Mouse (Mus musculus) testis, adult 2 months (tissue): ENCODE data around the gene Rpgrip1l. TPM values are rescaled to one million over a fixed set of nuclear protein-coding genes. Genes with fewer than 3 reads are reported as not detected.
A peak's percentile ranks its signal among the peaks of the same experiment; 100 is the strongest.

Experiments used
- H3K27ac ChIP-seq: fragments of 200-500 bp; 2 replicates; pipeline ENCODE4 v1.5.1; 2012; ENCODE audit warnings: low read depth, low read length; ENCODE audit not compliant: control insufficient read depth, insufficient read depth
- H3K27me3 ChIP-seq: fragments of 200-500 bp; 2 replicates; pipeline ENCODE4 v1.6.1; 2012; ENCODE audit warnings: mild to moderate bottlenecking, low read length, moderate library complexity; ENCODE audit not compliant: control insufficient read depth, insufficient read depth
- H3K36me3 ChIP-seq: fragments of 200-500 bp; 2 replicates; pipeline ENCODE4 v1.6.1; 2012; ENCODE audit warnings: mild to moderate bottlenecking, low read length; ENCODE audit not compliant: control insufficient read depth, insufficient read depth
- H3K4me1 ChIP-seq: fragments of 200-500 bp; 2 replicates; pipeline ENCODE4 v1.6.1; 2012; ENCODE audit warnings: low read length; ENCODE audit not compliant: control insufficient read depth, insufficient read depth
- H3K4me3 ChIP-seq: fragments of 200-500 bp; 2 replicates; pipeline ENCODE4 v1.5.1; 2012; ENCODE audit warnings: low read depth, mild to moderate bottlenecking, low read length, moderate library complexity, mixed read lengths; ENCODE audit not compliant: control insufficient read depth
- CTCF ChIP-seq: fragments of 200-500 bp; IDR thresholded peaks from 2 replicates; pipeline ENCODE4 v1.5.1; 2012; ENCODE audit warnings: low read depth, mild to moderate bottlenecking, inconsistent platforms, low read length, moderate library complexity; ENCODE audit not compliant: control insufficient read depth, insufficient read depth, insufficient replicate concordance
- POLR2A ChIP-seq: fragments of 200-500 bp; IDR thresholded peaks from 2 replicates; pipeline ENCODE4 v1.6.1; 2012; ENCODE audit warnings: low read depth, mild to moderate bottlenecking, inconsistent platforms, low read length, moderate library complexity; ENCODE audit not compliant: control insufficient read depth
- polyA plus RNA-seq: library from polyadenylated mRNA; depleted of rRNA; stranded (reverse); fragments of >200 nt; gene quantifications from 2 replicates; pipeline ENCODE4 v1.2.3, GENCODE M21; 2012

Rpgrip1l gene
- polyA plus RNA-seq, 1 experiment = 20.4 TPM

DNA sequence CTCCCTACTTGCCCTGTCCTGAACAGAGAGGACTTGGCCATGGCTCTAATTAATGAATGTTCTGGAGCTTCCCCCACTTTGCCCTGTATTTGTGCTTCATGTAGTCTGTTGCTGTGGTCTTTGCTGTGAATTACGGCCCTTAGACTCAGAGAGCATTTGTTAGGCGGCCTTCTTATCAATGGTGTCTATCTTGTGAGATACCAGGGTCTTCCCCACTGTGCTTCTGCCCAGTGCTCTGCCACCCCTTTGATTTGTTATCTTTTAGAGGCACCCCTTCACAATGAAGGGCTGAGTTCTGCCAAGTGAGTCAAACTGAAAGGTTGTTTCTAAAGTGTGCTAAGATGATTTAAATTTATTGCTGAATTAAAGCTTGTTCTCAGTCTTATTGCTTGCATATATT is 105.4 kb downstream of the Rpgrip1l start:
- no peaks in the 10 kb centered on the region for H3K4me1 ChIP-seq
- H3K36me3 ChIP-seq = no peaks in the 10 kb centered on the region
- TF ChIP-seq CTCF = no peak
- TF ChIP-seq POLR2A = no peak
- no peak overlapping the region for H3K4me3 ChIP-seq
- H3K27ac ChIP-seq = no peak overlapping the region
- H3K27me3 ChIP-seq = no peaks in the 10 kb centered on the region

DNA sequence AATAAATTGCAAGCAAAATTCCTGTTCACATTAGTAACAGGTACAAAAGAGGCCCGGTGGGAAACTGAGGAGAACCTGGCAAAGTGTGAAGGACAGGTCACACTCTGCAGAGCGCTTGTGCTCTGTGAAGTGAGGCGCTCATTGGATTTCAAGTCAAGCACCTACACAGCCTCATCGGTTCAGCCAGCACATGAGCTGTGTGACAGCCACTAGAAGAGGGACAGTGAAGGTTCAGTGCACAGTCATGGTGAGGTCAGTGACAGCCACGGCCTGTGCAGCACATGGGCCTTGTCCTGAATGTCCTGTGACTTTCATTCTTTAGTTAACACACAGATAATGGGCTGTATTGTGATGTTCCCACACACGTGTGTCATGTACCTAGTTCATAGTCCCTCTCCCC is 107.2 kb downstream of the Rpgrip1l start:
- Histone ChIP-seq H3K4me3 (no peak overlapping the region), H3K27me3 (no peaks in the 10 kb centered on the region), H3K36me3 (no peaks in the 10 kb centered on the region), H3K27ac (no peak overlapping the region), H3K4me1 (no peaks in the 10 kb centered on the region)
- no peak for TF ChIP-seq CTCF
- no peak for TF ChIP-seq POLR2A

DNA sequence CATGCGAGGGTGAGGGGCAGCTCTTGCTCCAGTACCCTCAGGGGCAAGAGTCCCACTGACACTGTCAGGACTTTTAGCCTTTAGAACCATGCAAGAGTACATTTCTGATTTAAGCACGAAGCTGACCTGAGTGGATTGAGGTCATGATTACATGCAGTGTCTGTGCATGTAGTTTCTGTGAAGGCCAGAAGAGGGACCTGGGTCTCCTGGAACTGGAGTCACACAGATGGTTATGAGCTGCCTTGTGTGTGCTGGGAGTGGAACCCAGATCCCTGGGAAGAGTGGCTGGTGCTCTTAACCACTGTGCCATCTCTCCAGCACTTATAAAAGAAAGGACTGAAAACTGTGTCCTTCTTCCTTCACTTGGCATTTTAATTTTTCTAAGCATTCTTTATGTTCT is 111.9 kb downstream of the Rpgrip1l start:
- Histone ChIP-seq H3K27me3 (no peaks in the 10 kb centered on the region), H3K36me3 (no peaks in the 10 kb centered on the region), H3K4me3 (no peak overlapping the region), H3K27ac (no peak overlapping the region), H3K4me1 (peaks cover 2% of the 10 kb centered on the region)
- TF ChIP-seq CTCF = no peak
- TF ChIP-seq POLR2A = no peak

DNA sequence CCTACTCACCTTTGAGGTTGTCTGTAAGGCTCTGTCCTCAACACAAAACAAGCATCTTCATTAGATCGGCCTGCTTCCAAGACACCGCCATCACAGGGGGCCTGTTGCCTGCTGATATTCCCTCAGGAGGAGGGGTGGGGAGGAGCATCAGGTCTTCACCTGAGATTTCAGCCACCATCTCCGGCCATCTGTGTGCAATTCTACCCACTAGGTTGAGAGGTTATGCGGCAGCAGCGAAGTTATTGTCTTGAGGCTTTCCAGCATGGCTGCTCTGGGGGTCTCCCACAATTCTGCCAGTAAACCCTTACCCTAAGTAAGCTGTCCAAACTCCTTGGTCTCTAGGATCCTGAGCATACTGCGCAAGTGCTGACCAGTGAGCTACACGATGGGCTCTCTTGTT is 113.2 kb downstream of the Rpgrip1l start, which contains the start of gene Aktip:
TSS of gene Aktip (minus strand) at position 101 of the 400 bp plus-strand sequence.
- H3K36me3 ChIP-seq = no peaks in the 10 kb centered on the region
- H3K4me3 ChIP-seq = no peak within 1 kb of the TSS
- TF ChIP-seq POLR2A = no peak
- no peak for TF ChIP-seq CTCF
- no peaks in the 10 kb centered on the region for H3K27me3 ChIP-seq
- H3K4me1 ChIP-seq = peaks cover 3% of the 10 kb centered on the region
- H3K27ac ChIP-seq = no peak within 1 kb of the TSS

DNA sequence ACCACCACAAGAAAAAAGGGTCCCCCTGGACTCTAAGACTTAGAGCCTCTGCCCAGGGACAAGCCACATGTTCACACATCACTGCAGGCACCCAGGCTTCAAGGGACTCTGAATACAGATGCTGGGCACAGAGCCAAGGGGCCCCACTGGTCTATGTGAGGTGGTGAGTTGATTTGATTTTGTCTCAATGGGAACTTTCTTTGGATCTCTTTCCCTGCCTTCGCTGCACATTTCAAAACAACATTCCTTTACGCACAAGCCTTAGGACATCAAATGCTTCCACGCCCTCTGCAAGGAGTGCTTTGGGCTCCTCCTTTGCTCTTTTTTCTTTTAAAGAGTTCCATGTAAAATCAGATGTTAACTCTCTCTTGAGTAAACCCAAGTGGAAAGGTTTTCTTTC is 115.0 kb downstream of the Rpgrip1l start:
- no peaks in the 10 kb centered on the region for H3K36me3 ChIP-seq
- no peak overlapping the region for H3K27ac ChIP-seq
- TF ChIP-seq POLR2A = no peak
- TF ChIP-seq CTCF = no peak
- H3K27me3 ChIP-seq = no peaks in the 10 kb centered on the region
- no peak overlapping the region for H3K4me3 ChIP-seq
- H3K4me1 ChIP-seq = peaks cover 3% of the 10 kb centered on the region

DNA sequence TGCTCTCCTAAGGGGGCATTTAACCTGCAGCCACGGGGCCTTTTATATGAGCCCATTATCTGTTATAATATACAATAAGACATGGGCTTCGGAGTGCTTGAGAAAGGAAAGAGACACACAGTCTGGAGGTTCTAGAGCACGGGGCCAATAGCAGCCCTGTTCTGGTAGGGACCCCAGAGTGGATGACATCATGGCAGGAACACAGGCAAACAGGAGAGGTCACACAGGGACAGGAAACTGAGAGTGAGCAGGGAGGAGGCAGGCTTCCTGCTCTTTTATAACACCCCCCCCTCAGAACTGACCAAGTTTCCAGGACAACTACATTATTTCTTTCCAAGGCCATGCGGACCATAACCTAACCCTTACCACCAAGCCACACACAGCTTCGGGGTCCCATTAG is 115.8 kb downstream of the Rpgrip1l start:
- Histone ChIP-seq H3K36me3 (no peaks in the 10 kb centered on the region), H3K4me3 (no peak overlapping the region; the same call in 1 of the 2 replicates), H3K4me1 (peaks cover 3% of the 10 kb centered on the region), H3K27ac (no peak overlapping the region), H3K27me3 (no peaks in the 10 kb centered on the region)
- no peak for TF ChIP-seq POLR2A
- TF ChIP-seq CTCF = no peak

DNA sequence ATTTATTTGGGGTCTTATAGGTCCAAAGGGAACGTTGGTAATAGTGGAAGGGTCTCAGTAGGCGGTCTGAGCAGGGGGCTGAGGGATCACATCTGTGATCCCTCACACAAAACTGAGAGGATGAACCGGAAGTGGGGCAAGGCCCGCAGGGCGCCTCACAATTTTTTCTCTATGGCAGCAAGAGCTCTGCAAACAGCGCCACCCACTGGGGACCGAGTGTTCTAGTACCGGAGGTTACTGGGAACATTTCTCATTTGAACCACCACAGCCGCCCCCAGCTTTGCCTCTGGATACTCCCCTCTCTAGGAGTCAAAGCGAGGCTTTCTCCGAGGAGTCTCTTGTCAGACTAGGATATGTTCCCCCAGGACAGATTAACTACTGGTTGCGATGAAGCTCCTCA is 116.4 kb downstream of the Rpgrip1l start:
- Histone ChIP-seq H3K4me3 (peak overlapping the region; percentile 70), H3K27ac (peak overlapping the region; percentile 16; the same call in 1 of the 2 replicates), H3K4me1 (peaks cover 3% of the 10 kb centered on the region), H3K36me3 (no peaks in the 10 kb centered on the region), H3K27me3 (no peaks in the 10 kb centered on the region)
- TF ChIP-seq POLR2A (no peak), CTCF (peak; percentile 61; the same call in 1 of the 2 replicates)

DNA sequence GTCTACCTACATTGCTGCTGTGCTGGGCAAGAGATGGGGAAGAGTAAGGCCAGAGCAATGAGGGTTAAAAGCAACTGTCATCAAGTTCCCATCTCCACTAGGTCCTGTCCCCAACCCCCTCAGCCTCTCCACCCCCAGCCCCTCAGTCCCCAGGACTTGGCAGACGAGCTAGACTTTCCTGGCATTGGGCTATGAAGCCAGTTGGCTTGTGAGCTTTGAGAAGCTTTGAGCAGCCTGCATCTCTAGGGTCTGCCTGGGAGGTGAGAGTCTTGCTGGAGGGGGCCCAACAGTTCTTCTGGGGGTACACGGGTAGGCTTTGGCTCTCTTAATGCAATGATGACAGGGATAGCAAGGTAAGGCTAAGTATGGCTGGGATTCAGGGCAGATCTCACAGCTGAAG is 119.0 kb downstream of the Rpgrip1l start:
- Histone ChIP-seq H3K4me3 (no peak overlapping the region), H3K36me3 (no peaks in the 10 kb centered on the region), H3K27me3 (no peaks in the 10 kb centered on the region), H3K27ac (no peak overlapping the region), H3K4me1 (peaks cover 3% of the 10 kb centered on the region)
- TF ChIP-seq POLR2A = no peak
- TF ChIP-seq CTCF = no peak
